In the genomic region with DNA sequence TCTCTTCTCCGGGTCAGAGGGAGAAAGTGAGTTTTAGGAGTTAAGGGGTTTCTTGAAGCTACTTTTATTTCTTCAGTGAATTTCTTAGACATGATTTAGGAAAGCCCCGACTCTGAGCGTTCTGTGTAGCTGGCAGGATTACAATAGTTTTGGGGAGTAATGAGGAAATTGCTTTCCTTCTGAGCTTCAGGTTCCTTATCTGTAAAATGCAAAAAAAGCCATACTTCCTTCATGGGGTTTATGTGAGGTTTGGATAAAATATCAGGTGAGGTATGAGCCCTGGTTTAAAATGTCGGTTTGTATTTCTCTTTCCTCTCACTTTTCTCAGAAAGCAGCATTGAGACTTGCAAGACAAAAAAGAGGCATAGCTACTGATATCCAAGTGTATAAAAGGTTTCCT, we compare ENCODE assay signal across 22 mouse cellular contexts.
"Had no signal": no experiment of that assay in that cellular context is flagged by ENCODE, and none has a peak within 500 bp of the region (broad histone marks: within the 10 kb centered on the region; RNA-seq: fewer than 3 reads in every experiment).

No protein-coding gene starts in this region.

- ATAC-seq: hindbrain, embryonic 16.5 days; hindbrain, postnatal 0 days; inflammation-experienced regulatory T-cells, adult 6 months; intestine, embryonic 15.5 days; intestine, embryonic 16.5 days; intestine, postnatal 0 days had no signal

- DNase-seq: heart, postnatal 10 days; heart, postnatal 14 days; heart, postnatal 36 days; heart, postnatal 4 days; kidney, adult 11 months; kidney, adult 18-20 months; kidney, adult 2 months; kidney, adult 8-10 months; kidney, adult 9 months; kidney, postnatal 10 days; kidney, postnatal 14 days; kidney, postnatal 25 days; kidney, postnatal 36 days; kidney, postnatal 4 days; layer of hippocampus, adult 9-11 months; layer of hippocampus, postnatal 36 days had no signal
